Mouse (Mus musculus): ENCODE measurements around the gene Fzd7.

Fzd7 gene

DNA sequence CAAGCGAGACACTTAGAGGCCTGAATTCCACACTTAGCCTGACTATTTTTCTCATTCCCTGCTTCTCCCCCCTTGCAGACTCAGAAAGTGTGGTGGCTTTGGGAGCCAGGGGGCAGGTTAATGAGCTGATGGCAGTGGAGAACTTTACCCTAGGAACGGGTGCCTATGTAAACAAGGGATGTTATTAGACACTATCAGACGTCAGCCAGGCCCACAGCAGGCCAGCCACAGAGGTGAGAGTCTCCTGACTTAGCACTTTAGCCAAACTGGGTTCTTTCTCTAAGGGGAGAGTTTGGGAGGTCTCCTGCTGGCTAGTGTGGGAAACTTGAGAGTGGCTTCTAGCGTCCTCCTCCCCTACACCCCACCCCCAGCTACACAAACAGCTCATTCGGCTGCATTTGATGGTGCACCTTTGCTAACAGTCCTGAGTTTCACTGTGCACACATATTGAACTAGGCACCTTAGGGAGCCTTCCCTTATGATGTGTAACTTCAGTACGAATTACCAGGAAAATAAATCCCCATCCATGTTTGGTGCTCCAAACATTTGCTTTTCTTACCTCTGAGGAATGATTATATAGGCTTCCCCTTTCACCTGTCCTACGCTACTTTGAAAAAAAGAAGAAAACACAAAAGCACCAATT, 21.6 kb downstream of the Fzd7 start:
- DNase-seq = no peak

DNA sequence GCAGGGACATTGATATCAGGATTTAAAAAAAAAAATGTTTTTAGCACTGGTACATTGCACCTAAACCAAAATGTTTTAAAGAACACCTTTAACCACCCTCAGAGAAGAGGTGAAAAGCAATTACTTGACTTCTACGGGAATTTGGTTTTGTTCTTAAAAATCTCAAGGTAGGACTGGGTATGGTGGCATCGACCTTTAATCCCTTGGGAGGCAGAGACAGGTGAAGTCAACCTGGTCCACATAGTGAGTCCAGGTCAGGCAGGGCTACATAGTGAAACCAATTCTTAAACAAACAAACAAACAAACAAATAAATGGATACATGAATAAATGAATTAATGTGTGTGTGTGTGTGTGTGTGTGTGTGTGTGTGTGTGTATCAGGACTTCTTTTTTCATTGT, 22.1 kb downstream of the Fzd7 start:
- DNase-seq = no peak

GRCm38 (mm10) chr1:59508463-59509139, 26.4 kb downstream of the Fzd7 start:
- peak; percentile 14 for DNase-seq

DNA sequence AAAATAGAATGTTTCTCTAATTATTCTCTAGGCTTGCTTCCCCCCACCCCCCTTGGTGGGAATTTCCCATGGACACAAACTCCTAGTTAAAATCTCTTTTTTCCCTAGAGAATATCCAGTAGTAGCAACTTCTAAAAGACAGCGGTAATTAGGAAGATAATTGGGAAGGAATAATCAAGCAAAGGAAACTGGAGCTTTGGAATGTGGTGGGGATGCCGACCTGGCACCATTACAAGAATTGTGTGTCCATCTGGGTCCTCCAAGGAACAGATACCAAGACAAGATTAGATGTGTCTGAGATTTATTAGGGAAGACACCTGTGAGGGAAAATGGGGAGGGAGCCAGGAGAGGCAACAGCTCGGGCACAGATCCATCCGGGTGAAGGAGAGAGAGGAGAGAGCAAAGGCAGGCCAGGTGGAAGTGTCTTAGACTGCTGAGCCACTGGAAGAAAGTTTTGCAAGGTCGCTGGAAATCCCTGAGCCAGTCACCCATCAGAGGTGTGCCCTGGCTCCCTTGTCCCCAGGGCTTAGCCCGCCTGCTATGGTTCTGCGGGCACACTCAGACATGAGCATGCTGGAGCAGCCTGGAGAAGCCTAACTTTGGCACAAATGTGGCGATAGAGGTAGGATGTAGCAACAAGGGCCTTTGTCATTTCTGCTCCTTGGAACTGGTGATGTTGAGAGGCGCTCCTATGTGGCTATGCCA, 29.5 kb downstream of the Fzd7 start:
- DNase-seq = no peak

GRCm38 (mm10) chr1:59516026-59516917, 34.0 kb downstream of the Fzd7 start, which contains the start of gene Gm973:
Gene Gm973, plus strand, starts transcription at chr1:59516264.
- no peak for DNase-seq

DNA sequence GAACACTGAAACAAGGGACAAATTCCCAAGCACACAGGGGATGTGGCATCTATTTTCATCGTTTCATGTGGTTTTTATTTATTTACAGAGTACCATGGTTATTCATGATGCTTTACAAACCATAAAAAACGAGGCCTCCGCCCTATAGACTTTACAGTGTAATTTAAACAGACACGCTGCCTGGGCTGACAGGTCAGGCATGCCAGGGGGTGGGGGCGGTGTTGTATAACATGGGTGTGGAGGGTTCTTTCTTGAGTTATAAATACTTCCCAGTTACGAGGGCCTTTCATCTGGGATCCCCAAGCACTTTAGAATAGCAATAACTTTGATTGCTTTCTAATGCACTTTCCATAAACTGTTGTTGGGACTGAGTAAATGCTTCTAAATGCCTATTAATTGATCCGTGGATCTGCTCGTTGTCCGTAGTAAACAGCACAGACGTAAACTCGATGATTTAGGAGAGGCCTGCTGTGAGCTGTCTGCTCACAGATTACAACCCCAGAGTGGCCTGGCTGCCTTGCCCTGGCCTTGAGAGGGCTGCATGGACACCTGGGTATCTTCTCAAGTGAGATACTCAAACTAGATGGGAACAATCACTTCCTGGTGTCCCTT, 38.1 kb downstream of the Fzd7 start:
- no peak for DNase-seq

DNA sequence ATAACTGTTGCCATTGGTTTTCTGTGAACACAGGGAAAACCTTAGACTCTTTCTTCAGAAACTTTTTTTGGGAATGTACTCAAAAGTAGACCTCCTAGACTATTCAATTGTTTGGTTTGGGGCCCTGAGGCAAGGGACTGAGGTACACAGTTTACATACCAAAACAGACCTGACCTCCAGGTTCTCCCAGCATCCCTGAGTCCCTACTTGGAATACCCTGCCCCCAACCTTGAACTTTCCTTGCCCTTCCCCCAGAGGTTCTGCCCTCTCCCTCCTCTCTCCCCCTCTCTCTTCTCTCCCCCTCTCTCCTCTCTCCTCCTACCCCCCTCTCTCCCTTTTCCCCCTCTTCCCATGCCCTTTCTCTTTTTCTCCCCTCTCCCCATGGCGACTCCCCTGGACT, 40.2 kb downstream of the Fzd7 start:
- DNase-seq = no peak

GRCm38 (mm10) chr1:59523378-59523958, 41.2 kb downstream of the Fzd7 start:
- no peak for DNase-seq

DNA sequence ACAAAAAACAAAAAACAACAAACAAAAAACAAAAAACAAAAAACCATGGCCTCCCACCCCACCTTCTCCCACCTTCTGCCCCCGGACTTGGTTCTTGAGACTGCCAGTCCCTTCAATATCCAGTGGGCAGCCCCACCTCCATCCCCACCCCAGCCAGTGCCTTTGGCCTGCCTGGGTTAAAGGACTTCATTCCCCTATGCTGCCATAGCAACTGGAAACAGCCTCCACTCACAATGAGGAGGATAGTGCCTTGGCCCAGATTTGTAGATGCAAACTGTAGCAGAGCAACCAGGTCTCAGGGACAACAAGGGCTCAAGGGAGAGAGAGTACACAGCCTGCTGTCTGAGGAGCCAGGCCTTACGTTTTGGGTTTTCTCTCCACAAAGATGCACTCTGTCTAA, 41.8 kb downstream of the Fzd7 start:
- no peak for DNase-seq

DNA sequence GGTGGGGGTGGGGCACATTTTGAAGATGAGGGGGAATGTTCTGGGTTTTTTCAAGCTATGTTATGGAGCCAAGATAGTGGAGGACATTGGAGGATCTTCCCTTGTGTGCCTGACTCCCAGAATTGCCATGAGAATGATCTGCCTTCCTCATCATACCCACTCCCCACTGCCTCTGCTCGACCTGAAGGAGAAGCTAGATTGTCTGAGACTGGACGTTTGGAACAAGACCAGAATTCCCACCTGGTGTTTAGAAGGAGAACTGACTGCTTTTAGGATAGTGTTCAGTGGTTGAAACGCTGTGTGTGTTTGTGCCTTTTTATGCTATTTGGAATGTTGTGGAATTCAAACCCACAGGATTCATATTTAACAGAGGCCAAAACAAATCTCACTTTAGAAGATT, 42.5 kb downstream of the Fzd7 start:
- no peak for DNase-seq

GRCm38 (mm10) chr1:59527219-59527618, 45.0 kb downstream of the Fzd7 start:
- no peak for DNase-seq

DNA sequence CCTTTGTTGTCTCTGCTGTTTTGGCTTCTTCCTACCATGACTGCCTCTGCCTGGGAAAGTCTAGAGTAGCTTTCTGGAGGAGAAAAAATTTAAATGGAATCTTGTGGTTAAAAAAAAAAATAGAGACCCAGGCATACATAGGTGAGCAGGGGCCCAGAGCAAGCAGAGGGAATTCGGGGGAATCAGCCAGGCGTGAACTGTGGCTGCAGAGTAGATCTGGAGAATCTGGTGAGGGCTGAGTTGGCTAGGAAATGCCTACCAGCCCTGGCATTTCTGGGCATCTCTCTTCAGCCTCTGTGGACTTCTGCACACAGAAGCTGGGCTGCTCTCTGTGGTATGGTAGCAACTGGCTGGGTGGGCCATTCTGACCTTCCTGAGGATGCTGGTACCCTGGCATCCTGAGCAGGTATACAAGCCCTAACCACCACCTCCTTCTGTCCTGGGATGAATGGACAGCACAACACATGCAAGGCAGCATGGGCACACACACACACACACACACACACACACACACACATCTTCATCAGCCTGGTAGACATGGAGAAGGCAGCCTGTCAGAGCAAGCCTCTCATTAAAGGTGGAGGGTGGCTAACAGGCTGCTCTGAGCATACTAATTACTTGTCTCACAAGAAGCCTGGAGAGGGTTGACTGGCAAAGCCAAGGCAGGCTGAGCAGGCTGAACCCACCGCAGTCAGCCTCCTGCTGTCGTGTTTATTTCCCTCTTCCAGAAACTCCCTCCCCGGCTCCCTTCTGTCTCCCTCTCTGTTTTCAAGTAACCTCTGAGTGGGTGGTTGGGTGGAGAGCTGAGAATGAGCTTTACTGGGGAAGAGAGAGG, 53.0 kb downstream of the Fzd7 start:
- no peak for DNase-seq
